Mouse (Mus musculus) layer of hippocampus, adult 2 months (tissue): ENCODE data around the gene Ptprd. TPM values are rescaled to one million over a fixed set of nuclear protein-coding genes. Genes with fewer than 3 reads are reported as not detected.

ENCODE experiments used
- DNase-seq, 2 experiments: peaks; one replicate each; pipeline ENCODE4 v3.0.0; 2022; ENCODE audit warnings: low spot score in 2 of 2
- H3K27ac ChIP-seq: fragments of 200-600 bp; 2 replicates; pipeline ENCODE4 v1.8.1; 2022
- H3K4me3 ChIP-seq: fragments of 200-600 bp; 2 replicates; pipeline ENCODE4 v1.8.1; 2022; ENCODE audit warnings: mild to moderate bottlenecking
- CTCF ChIP-seq: fragments of 200-600 bp; conservative IDR thresholded peaks from 2 replicates; pipeline ENCODE4 v1.8.1; 2022; ENCODE audit warnings: antibody characterized with exemption, mild to moderate bottlenecking, moderate library complexity
- total RNA-seq, 2 experiments: library from RNA; stranded (reverse); gene quantifications; 2 replicates each; pipeline ENCODE4 v1.2.3; 2021

Gene Ptprd
- total RNA-seq, 2 experiments from 2014 or later: 153 to 172 TPM

DNA sequence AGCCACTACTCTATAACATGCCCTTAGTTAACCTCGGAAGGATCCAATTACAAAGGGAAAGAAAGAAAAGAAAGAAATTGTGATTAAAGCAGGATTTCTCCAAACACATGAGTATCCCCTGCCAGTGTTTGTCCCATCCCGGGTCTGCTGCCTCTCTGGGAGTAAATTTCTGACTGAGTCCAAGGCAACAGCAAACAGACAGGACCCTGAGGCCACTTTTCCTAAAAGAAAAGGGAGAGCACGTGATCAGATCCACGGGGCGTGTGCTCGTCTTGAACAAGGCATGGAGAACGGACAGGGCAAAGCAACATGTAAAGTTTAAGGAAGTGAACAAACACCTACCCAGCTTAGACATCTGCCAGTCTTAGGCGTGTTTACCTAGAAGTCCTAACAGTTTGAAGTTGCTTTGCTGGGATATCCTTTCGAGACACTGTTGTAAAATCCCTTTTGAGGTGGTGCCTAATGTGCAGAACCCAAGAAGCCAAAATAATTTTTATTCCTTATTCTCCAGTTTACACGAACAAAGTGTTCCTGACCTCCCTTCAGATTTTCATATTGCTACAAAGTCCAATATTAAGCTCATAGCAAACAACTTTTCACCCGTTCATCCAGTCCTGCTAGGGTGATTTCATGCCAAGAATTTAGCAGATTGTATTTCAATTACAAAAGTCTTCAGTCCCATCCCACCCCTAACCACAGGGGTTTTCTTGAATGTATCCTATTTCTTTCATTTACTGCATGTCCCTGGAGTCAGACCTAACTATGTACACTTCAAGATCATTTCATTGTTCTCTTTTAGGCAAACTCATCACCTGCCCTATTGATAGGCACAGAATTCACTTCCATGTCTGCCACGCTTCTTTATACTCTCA lies 1921.9 kb downstream of the Ptprd start:
- DNase-seq: no peak
- Histone ChIP-seq H3K4me3 (no peak overlapping the region), H3K27ac (no peak overlapping the region)
- no peak for TF ChIP-seq CTCF

DNA sequence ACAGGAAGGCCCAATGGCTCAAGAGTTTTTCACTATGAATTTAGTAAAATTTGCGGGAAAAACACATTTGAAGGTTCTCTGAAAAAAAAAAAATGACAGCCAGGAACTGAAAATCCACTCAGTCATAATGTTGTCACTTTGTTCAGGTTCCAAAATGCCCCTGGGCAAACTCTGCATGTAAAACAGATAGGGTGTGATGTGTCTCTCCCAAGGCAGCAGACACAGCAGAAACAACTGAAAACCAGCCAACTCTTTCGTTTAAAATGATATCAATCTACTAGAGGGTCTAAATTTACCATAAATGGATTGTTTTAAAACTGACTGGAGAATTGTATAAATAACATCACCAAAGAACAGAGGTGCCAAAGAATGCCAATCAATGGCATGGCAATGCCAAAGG lies 1925.7 kb downstream of the Ptprd start:
- no peak for DNase-seq
- TF ChIP-seq CTCF: no peak
- Histone ChIP-seq H3K27ac (no peak overlapping the region), H3K4me3 (no peak overlapping the region)

DNA sequence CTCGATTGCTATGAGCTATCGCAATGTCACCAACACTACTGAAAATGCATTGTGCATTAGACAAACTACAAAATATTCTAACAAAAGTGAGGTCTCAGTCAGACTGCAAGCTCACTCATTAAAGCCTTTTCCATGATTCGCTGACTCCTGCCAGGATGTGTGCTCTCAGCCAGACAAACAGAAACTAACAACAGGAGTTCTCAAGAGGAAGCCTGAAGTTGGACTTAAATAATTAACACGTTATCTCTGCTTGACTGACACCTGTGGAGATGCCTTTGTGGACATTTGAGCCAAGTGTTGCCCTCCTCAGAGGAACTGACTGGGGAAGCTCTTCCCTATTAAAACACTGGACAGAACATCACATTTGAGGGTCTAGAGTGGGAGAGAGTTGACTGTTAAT lies 1928.9 kb downstream of the Ptprd start:
- no peak for TF ChIP-seq CTCF
- Histone ChIP-seq H3K4me3 (no peak overlapping the region), H3K27ac (no peak overlapping the region)
- DNase-seq: no peak

DNA sequence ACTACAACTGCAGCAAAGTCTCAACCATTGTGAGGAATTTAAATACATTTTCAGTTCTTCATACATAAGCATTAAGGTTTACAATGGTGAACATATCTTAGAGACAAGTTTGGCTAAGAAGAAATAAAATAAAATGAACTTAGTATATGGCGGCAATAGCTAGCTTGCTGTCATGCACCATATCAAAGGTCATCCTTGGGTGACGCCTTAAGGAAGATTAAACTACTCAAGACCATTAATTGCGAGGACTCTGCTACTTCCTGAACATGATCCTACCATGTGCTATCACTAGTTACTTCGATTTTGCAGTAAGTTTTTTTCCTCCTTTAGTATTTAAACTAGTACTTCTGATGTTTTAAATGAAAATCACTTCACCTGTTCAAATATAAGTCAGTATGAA lies 1949.0 kb downstream of the Ptprd start:
- DNase-seq: no peak
- Histone ChIP-seq H3K4me3 (no peak overlapping the region), H3K27ac (no peak overlapping the region)
- TF ChIP-seq CTCF: no peak

DNA sequence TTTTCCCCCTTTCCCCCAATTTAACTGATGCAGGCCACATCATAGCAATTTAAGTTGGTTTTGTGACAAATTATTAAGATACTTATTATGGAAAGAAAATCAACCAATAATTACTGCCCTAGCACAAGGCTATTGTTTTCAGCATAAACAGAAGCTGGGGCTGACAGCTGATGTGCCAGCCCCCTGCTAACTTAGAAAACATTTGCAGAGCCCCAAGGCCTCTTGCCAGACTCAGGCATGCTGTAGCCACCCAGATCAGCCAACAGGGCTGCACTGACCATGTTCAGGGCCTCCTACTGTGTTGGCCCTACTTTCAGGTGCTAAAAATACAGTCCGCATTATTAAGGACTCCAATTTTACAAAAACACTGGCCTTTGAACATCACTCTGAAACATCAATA lies 1951.1 kb downstream of the Ptprd start:
- H3K4me3 ChIP-seq: no peak overlapping the region
- no peak for DNase-seq
- no peak; the same call in 1 of the 2 replicates for TF ChIP-seq CTCF
- no peak overlapping the region for H3K27ac ChIP-seq

DNA sequence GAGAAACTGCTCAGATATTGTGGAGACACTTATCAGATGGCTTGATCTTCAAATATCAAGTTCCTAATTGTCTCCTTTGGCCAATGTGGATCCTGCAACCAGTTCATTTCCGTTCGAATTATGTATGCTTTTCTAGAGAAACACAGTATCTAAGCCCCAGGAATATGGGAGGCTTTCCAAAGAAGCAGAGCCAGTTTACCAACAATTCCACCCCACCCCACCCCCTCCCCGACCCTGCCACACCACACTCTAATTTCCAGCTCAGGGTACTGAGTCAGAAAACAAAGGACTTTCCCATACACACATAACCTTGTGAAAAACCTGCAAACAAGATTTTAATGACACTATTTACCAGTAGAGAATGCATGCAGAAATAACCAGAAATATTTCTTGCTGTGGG lies 1951.5 kb downstream of the Ptprd start:
- Histone ChIP-seq H3K27ac (no peak overlapping the region), H3K4me3 (no peak overlapping the region)
- DNase-seq: no peak
- no peak for TF ChIP-seq CTCF

DNA sequence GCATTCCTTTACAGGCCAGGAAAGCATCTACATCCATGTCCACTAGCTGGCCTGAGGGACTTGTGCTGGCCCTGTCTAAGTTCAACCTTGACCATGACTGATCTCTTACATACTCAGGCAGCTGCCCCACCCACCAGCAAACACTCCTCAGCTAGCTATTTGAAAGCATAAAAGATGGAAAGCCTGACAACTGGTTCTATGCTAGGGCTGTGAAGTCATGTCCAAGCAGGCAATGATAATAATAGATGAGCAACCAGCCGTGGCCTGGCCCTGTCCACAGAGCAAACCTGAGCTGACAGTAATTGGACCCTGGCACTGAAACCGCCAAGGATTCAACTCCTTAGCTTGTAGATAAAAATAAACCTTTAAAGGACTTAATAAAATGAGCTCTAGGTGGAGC lies 1952.1 kb downstream of the Ptprd start:
- Histone ChIP-seq H3K27ac (no peak overlapping the region), H3K4me3 (no peak overlapping the region)
- no peak for DNase-seq
- TF ChIP-seq CTCF: 0 out of 2 replicates have a peak, but pooled peaks have one; percentile 15

DNA sequence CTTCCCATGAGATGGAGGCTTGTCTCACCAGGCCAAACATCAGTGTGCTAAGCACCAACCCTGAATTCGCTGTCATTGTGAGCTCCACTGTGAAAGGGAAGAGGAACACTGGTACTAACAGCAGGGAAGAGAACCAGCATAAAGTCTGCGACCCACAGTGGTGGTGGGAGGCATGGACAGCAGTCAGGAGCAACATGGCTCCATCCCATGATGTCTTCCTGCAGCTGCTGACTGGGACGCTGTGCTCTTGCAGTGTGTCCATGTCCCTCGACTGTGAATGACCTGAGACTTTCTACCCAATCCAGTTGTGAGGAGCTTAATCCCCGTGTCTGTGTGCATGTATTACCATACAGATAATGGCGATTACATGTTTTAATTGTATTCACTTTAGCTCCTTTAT lies 1967.4 kb downstream of the Ptprd start:
- TF ChIP-seq CTCF: no peak
- no peak for DNase-seq
- no peak overlapping the region for H3K4me3 ChIP-seq
- H3K27ac ChIP-seq: no peak overlapping the region

DNA sequence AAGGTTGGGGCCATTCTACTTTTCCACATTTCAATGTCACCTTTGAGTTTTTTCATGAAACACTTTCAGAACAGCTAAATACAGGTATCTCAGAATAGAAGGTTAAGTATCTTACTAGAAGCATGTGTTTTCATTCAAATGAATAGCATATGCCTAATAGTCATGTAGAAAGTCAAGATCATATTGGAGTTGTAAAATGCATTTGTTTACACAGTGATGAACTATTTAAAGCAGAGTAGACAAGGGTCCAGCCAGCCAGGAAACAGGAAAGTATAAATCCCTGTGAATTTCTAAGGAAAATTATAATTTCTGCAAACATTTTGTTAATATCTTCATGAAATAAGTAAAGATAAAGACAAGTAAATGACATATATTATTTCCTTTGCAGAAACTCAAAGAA lies 1970.2 kb downstream of the Ptprd start:
- H3K27ac ChIP-seq: no peak overlapping the region
- no peak overlapping the region for H3K4me3 ChIP-seq
- no peak for TF ChIP-seq CTCF
- DNase-seq: no peak

DNA sequence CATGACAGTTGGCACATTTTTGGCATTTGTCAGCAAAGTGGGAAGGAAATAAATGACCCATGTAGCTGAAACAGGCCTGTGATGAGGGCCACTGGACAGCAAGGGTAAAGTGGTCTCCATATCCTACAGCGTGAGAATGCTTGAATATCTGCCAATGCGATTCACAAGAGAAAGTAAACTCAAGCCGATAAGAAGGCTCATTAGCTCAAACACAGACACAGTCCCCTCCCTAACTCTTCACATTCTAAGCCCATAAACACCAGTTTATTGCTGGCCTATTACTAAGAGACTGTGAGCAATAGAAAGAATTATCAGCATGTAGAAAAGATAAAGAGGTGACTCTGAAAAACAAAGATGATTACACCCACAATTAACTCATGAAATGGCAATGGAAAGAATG lies 1970.6 kb downstream of the Ptprd start:
- no peak for DNase-seq
- no peak overlapping the region for H3K27ac ChIP-seq
- no peak overlapping the region for H3K4me3 ChIP-seq
- TF ChIP-seq CTCF: no peak

DNA sequence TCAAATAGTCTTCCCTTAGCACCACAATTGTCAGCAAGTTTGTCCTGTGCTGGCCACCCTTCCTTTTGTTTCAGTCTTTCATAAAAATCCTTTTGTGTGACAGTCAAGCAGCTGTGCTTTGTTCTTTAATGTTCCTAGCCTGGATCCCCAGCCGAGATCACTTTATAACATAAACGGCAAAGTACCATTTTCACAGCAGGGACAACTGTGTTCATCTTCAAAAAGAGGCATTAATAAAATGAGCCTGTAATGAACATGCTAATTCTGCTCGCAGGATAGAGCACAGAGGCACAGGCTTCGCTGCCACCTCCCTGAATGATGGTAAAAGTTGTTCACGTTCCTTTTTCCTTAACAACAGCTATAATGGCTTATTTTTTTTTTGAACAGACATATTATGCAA lies 1972.7 kb downstream of the Ptprd start:
- Histone ChIP-seq H3K27ac (peak overlapping the region; percentile 29; the same call in 1 of the 2 replicates), H3K4me3 (peak overlapping the region; percentile 35)
- TF ChIP-seq CTCF: no peak
- DNase-seq: no peak

DNA sequence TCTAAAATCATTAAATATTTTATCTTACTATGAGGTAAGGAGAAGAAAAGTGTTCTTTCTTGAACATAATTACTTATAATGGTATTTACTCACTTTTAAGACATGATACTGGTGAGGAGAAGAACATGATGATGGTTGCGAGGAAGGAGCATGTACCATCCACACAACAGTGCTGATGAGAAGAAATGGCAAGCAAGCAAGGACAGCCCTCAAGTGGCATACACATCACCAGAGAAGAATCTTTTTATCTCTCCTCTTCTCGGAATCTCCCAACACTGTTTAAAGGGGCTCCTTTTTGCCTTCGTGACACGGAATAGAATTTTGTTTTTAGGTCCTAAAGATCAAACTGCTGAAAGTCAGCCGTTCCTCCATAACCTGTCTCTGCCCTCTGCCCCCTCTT lies 1973.2 kb downstream of the Ptprd start:
- Histone ChIP-seq H3K27ac (peak overlapping the region; percentile 29; the same call in 1 of the 2 replicates), H3K4me3 (no peak overlapping the region; the same call in 1 of the 2 replicates)
- DNase-seq: no peak
- TF ChIP-seq CTCF: no peak

DNA sequence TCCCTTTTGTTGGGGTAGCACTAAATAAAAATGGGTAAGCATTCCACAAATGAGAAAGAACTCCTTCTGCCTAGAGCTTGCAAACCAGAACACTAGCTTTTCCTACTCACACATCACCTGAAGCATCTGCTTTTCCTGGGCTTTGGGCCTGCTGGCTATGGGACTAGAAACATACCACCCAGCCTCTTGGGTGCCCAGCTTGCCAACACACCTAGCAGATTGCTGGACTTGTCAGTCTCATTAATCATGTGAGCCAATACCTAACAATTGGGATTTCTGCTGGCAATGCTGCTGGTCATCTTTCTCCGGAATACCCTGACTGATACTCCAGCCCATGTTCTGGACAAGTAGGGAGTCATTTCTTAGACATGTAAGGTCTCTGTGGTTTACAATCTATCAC lies 1973.9 kb downstream of the Ptprd start:
- Histone ChIP-seq H3K27ac (no peak overlapping the region), H3K4me3 (no peak overlapping the region)
- TF ChIP-seq CTCF: no peak
- no peak for DNase-seq

DNA sequence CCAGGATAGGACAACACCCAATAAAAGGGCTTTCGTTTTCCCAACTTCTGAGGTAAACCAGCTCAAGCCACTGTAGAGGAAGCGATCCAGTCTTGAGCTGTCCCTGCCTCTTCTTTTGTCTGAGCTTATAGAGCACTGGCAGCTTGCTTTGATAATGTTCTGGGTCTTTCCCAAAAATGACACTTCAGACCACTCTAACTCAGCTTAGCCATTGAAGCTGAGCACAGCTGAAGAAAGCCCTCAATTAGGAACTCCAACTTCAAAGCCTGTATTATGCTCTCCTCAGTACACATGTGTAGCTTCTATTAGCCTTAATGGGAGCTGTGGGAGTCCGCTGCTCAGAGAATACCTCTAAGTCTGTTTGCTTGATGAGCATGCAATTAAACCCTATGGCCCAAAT lies 1988.0 kb downstream of the Ptprd start:
- H3K27ac ChIP-seq: no peak overlapping the region
- H3K4me3 ChIP-seq: no peak overlapping the region
- DNase-seq: no peak
- no peak for TF ChIP-seq CTCF

DNA sequence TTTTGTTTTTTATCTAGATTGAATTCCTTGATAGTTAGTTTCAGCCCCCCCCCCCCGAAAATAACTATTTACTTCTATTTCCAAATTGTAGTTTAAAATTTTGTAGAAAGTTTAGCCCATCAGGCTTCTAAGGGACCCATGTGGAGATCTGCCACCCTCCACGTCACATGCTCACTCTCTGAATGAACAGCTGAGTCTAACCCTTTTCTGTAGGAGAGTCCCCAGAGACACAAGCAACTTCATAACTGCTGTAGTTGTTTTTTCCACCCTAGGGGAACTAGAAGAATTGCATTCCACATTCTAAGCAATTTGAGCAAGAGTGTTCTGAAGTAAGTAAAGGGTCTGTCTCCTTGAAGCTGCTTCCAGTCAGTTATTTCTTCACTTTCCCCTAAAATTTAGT lies 1989.2 kb downstream of the Ptprd start:
- DNase-seq: no peak
- no peak overlapping the region for H3K4me3 ChIP-seq
- TF ChIP-seq CTCF: no peak
- H3K27ac ChIP-seq: no peak overlapping the region
